Mouse (Mus musculus): ENCODE data around the gene Thbs1.

GRCm38 (mm10) chr2:118114671-118115070 lies 3.0 kb downstream of the Thbs1 start:
- TF ChIP-seq CTCF (IDR thresholded peaks at IDR 0.05) (no peak), EP300 (IDR thresholded peaks at IDR 0.05) (no peak)

Data from lung, postnatal 0 days (tissue).